Mouse (Mus musculus) heart, postnatal 0 days (tissue): ENCODE data around the gene Uba5. TPM values are rescaled to one million over a fixed set of nuclear protein-coding genes. Genes with fewer than 3 reads are reported as not detected.

Experiments used
- ATAC-seq: fragments of 200-750 bp; cut with Nextera tagmentation; 2 replicates; pipeline ENCODE4 v1.8.0; 2017; ENCODE audit warnings: low read depth, moderate number of reproducible peaks, moderate library complexity; ENCODE audit not compliant: insufficient read depth
- DNase-seq: peaks from one replicate; pipeline ENCODE4 v3.0.0-alpha.2; 2016; ENCODE audit warnings: low spot score
- H3K27ac ChIP-seq: fragments of 300-500 bp; sonication (generic); 2 replicates; pipeline ENCODE4 v1.5.1; 2014; ENCODE audit warnings: low read depth, mild to moderate bottlenecking
- H3K27me3 ChIP-seq: fragments of 300-500 bp; sonication (generic); 2 replicates; pipeline ENCODE4 v1.6.1; 2014; ENCODE audit warnings: low read length, mixed read lengths; ENCODE audit not compliant: control insufficient read depth, insufficient read depth
- H3K36me3 ChIP-seq: fragments of 300-500 bp; sonication (generic); replicated peaks from 2 replicates; pipeline ENCODE4 v1.6.1; 2014; ENCODE audit warnings: low read length, mixed read lengths; ENCODE audit not compliant: control insufficient read depth, insufficient read depth
- H3K4me1 ChIP-seq: fragments of 300-500 bp; sonication (generic); 2 replicates; pipeline ENCODE4 v1.6.1; 2014; ENCODE audit warnings: antibody characterized with exemption; ENCODE audit not compliant: control insufficient read depth, insufficient read depth
- H3K4me2 ChIP-seq: fragments of 300-500 bp; sonication (generic); 2 replicates; pipeline ENCODE4 v1.6.1; 2014; ENCODE audit warnings: low read depth, mild to moderate bottlenecking, low read length, moderate library complexity
- H3K4me3 ChIP-seq: fragments of 300-500 bp; sonication (generic); 2 replicates; pipeline ENCODE4 v1.5.1; 2014; ENCODE audit warnings: low read depth, low read length
- H3K9ac ChIP-seq: fragments of 300-500 bp; sonication (generic); replicated peaks from 2 replicates; pipeline ENCODE4 v1.6.1; 2014; ENCODE audit warnings: low read depth, low read length, mixed read lengths
- H3K9me3 ChIP-seq: fragments of 300-500 bp; sonication (generic); replicated peaks from 2 replicates; pipeline ENCODE4 v1.6.1; 2016; ENCODE audit warnings: low read length; ENCODE audit not compliant: control insufficient read depth
- CTCF ChIP-seq: IDR thresholded peaks from 2 replicates; pipeline ENCODE4 v1.5.1; 2016; ENCODE audit warnings: antibody characterized with exemption, control low read depth, low read depth
- EP300 ChIP-seq: IDR thresholded peaks from 2 replicates; pipeline ENCODE4 v1.6.1; 2016; ENCODE audit warnings: antibody characterized with exemption, low read depth
- WGBS: fragments of 180-500 bp; shearing (Covaris S2); extraction: QIAGEN DNeasy Blood & Tissue Kit; methylation state at CpG from one replicate; pipeline ENCODE4 v1.1.7; 2014; 5-methylcytosine and 5-hydroxymethylcytosine counted together
- polyA plus RNA-seq: library from polyadenylated mRNA; unstranded; fragments of >200 nt; fragmentation: Nextera tagmentation; extraction: Ambion mirVana; gene quantifications from 2 replicates; pipeline ENCODE4 v1.2.1, GENCODE M21; 2015
- total RNA-seq: library from RNA; depleted of rRNA; stranded (reverse); fragments of >200 nt; gene quantifications from 2 replicates; pipeline ENCODE4 v1.2.3, GENCODE M21; 2014; ENCODE audit warnings: low replicate concordance

Gene Uba5
- total and polyA plus RNA-seq, 2 experiments from 2014 or later: 25.3 to 28.3 TPM

GRCm38 (mm10) chr9:104039031-104039695, 23.8 kb downstream of the Uba5 start:
- H3K27ac ChIP-seq: no peak overlapping the region
- DNase-seq: no peak
- H3K27me3 ChIP-seq: no peaks in the 10 kb centered on the region
- no peaks in the 10 kb centered on the region for H3K4me1 ChIP-seq
- no peak overlapping the region for H3K4me2 ChIP-seq
- no peak for TF ChIP-seq CTCF
- no peak for TF ChIP-seq EP300
- WGBS: 90% methylated on average over 21 of the region's 21 CpGs
- no peak for ATAC-seq
- no peaks in the 10 kb centered on the region for H3K9me3 ChIP-seq
- no peak overlapping the region for H3K4me3 ChIP-seq
- H3K9ac ChIP-seq: no peak overlapping the region
- H3K36me3 ChIP-seq: peaks cover 12% of the 10 kb centered on the region

- 67% methylated on average over 13 of the region's 13 CpGs for WGBS
- H3K27ac ChIP-seq: peak overlapping the region; percentile 24
- no peaks in the 10 kb centered on the region for H3K27me3 ChIP-seq
- no peak overlapping the region for H3K4me3 ChIP-seq
- no peak; the same call in 1 of the 2 replicates for ATAC-seq
- H3K9ac ChIP-seq: no peak overlapping the region
- H3K4me1 ChIP-seq: no peaks in the 10 kb centered on the region
- H3K9me3 ChIP-seq: no peaks in the 10 kb centered on the region
- no peak overlapping the region for H3K4me2 ChIP-seq
- H3K36me3 ChIP-seq: peaks cover 14% of the 10 kb centered on the region
- DNase-seq: peak; percentile 11
- TF ChIP-seq EP300 (no peak), CTCF (no peak)
Observed at GRCm38 (mm10) chr9:104038266-104038665, 24.7 kb downstream of the Uba5 start.

- H3K9ac ChIP-seq: no peak overlapping the region
- peaks cover 14% of the 10 kb centered on the region; the same call in 1 of the 2 replicates for H3K36me3 ChIP-seq
- peak; percentile 78 for ATAC-seq
- DNase-seq: peak; percentile 50
- no peaks in the 10 kb centered on the region for H3K4me1 ChIP-seq
- no peak for TF ChIP-seq EP300
- peak; percentile 77 for TF ChIP-seq CTCF
- no peaks in the 10 kb centered on the region for H3K9me3 ChIP-seq
- H3K27ac ChIP-seq: no peak overlapping the region
- no peak overlapping the region for H3K4me2 ChIP-seq
- H3K4me3 ChIP-seq: no peak overlapping the region
- 53% methylated on average over 24 of the region's 24 CpGs for WGBS
- H3K27me3 ChIP-seq: no peaks in the 10 kb centered on the region
Observed at GRCm38 (mm10) chr9:104035261-104036015, 27.5 kb downstream of the Uba5 start.

GRCm38 (mm10) chr9:104034718-104035117, 28.2 kb downstream of the Uba5 start:
- no peaks in the 10 kb centered on the region for H3K27me3 ChIP-seq
- no peak overlapping the region for H3K27ac ChIP-seq
- H3K9me3 ChIP-seq: no peaks in the 10 kb centered on the region
- 85% methylated on average over 6 of the region's 6 CpGs for WGBS
- no peak overlapping the region for H3K9ac ChIP-seq
- ATAC-seq (no peak), DNase-seq (no peak)
- H3K36me3 ChIP-seq: peaks cover 18% of the 10 kb centered on the region
- no peak overlapping the region for H3K4me3 ChIP-seq
- TF ChIP-seq EP300 (no peak), CTCF (no peak)
- H3K4me2 ChIP-seq: no peak overlapping the region
- H3K4me1 ChIP-seq: no peaks in the 10 kb centered on the region

- Histone ChIP-seq H3K4me2 (no peak overlapping the region), H3K9me3 (no peaks in the 10 kb centered on the region), H3K9ac (no peak overlapping the region), H3K36me3 (peaks cover 18% of the 10 kb centered on the region), H3K27me3 (no peaks in the 10 kb centered on the region), H3K4me1 (no peaks in the 10 kb centered on the region), H3K4me3 (no peak overlapping the region), H3K27ac (no peak overlapping the region)
- WGBS: 74% methylated on average over 8 of the region's 8 CpGs
- DNase-seq (no peak), ATAC-seq (no peak)
- TF ChIP-seq EP300 (no peak), CTCF (no peak)
Observed at GRCm38 (mm10) chr9:104034231-104034630, 28.7 kb downstream of the Uba5 start.
